Mouse (Mus musculus) small intestine, adult 2 months (tissue): Measurements from ENCODE around the gene Inpp5a. TPM values are rescaled to one million over a fixed set of nuclear protein-coding genes. Genes with fewer than 3 reads are reported as not detected.

Experiments
- H3K27ac ChIP-seq: fragments of 200-500 bp; 2 replicates; pipeline ENCODE4 v1.5.1; 2012; ENCODE audit warnings: low read depth, low read length, control low read depth, inconsistent platforms; ENCODE audit not compliant: insufficient read depth
- H3K27me3 ChIP-seq: fragments of 200-500 bp; 2 replicates; pipeline ENCODE4 v1.6.1; 2012; ENCODE audit warnings: mild to moderate bottlenecking, moderate library complexity, low read length, inconsistent platforms; ENCODE audit not compliant: control insufficient read depth, insufficient read depth
- H3K36me3 ChIP-seq: fragments of 200-500 bp; 2 replicates; pipeline ENCODE4 v1.6.1; 2012; ENCODE audit warnings: mild to moderate bottlenecking, low read length, control low read depth, inconsistent platforms; ENCODE audit not compliant: control insufficient read depth, insufficient read depth
- H3K4me1 ChIP-seq: fragments of 200-500 bp; 2 replicates; pipeline ENCODE4 v1.6.1; 2012; ENCODE audit warnings: low read length, inconsistent platforms, mixed read lengths; ENCODE audit not compliant: control insufficient read depth, insufficient read depth, insufficient read length
- H3K4me3 ChIP-seq: fragments of 200-500 bp; 2 replicates; pipeline ENCODE4 v1.5.1; 2012; ENCODE audit warnings: low read depth, mild to moderate bottlenecking, control low read depth, inconsistent platforms, low read length, moderate library complexity
- CTCF ChIP-seq: fragments of 200-500 bp; IDR thresholded peaks from 2 replicates; pipeline ENCODE4 v1.5.1; 2012; ENCODE audit warnings: low read depth, mild to moderate bottlenecking, control low read depth, inconsistent platforms, low read length, moderate library complexity, mixed read lengths; ENCODE audit not compliant: insufficient replicate concordance, insufficient read length; ENCODE audit errors: extremely low read depth
- POLR2A ChIP-seq: fragments of 200-500 bp; IDR thresholded peaks from 2 replicates; pipeline ENCODE4 v1.6.1; 2012; ENCODE audit warnings: low read depth, mild to moderate bottlenecking, control low read depth, inconsistent platforms, low read length, moderate library complexity
- WGBS: fragments of 180-500 bp; shearing (Covaris S2); methylation state at CpG from one replicate; pipeline ENCODE4 v1.1.7; 2018; 5-methylcytosine and 5-hydroxymethylcytosine counted together
- polyA plus RNA-seq: library from polyadenylated mRNA; depleted of rRNA; stranded (reverse); fragments of >200 nt; gene quantifications from 2 replicates; pipeline ENCODE4 v1.2.3, GENCODE M21; 2012

The Inpp5a gene
- polyA plus RNA-seq, 1 experiment, result 56.6 TPM

- Histone ChIP-seq H3K4me3 (no peak overlapping the region), H3K27me3 (no peaks in the 10 kb centered on the region), H3K36me3 (no peaks in the 10 kb centered on the region), H3K27ac (no peak overlapping the region), H3K4me1 (peaks cover 28% of the 10 kb centered on the region)
- TF ChIP-seq CTCF (no peak), POLR2A (no peak)
- 88% methylated on average over 7 of the region's 7 CpGs for WGBS
Observed at GRCm38 (mm10) chr7:139436951-139437350, 48.0 kb downstream of the Inpp5a start.

- Histone ChIP-seq H3K27ac (no peak overlapping the region), H3K36me3 (no peaks in the 10 kb centered on the region), H3K4me3 (no peak overlapping the region), H3K27me3 (no peaks in the 10 kb centered on the region), H3K4me1 (peaks cover 33% of the 10 kb centered on the region)
- 86% methylated on average over 5 of the region's 5 CpGs for WGBS
- TF ChIP-seq CTCF (no peak), POLR2A (no peak)
Observed at GRCm38 (mm10) chr7:139437471-139437870, 48.6 kb downstream of the Inpp5a start.

GRCm38 (mm10) chr7:139437926-139438600 is 49.2 kb downstream of the Inpp5a start:
- H3K27me3 ChIP-seq, result no peaks in the 10 kb centered on the region
- 65% methylated on average over 9 of the region's 9 CpGs for WGBS
- no peak overlapping the region for H3K27ac ChIP-seq
- peaks cover 34% of the 10 kb centered on the region; the same call in 1 of the 2 replicates for H3K4me1 ChIP-seq
- TF ChIP-seq POLR2A (no peak), CTCF (no peak)
- H3K36me3 ChIP-seq, result no peaks in the 10 kb centered on the region
- no peak overlapping the region for H3K4me3 ChIP-seq

- H3K27ac ChIP-seq, result no peak overlapping the region
- H3K4me1 ChIP-seq, result peaks cover 34% of the 10 kb centered on the region; the same call in 1 of the 2 replicates
- H3K27me3 ChIP-seq, result no peaks in the 10 kb centered on the region
- 90% methylated on average over 4 of the region's 4 CpGs for WGBS
- H3K4me3 ChIP-seq, result no peak overlapping the region
- TF ChIP-seq POLR2A, result no peak
- TF ChIP-seq CTCF, result no peak
- H3K36me3 ChIP-seq, result no peaks in the 10 kb centered on the region
Observed at GRCm38 (mm10) chr7:139438601-139438945, 49.7 kb downstream of the Inpp5a start.

- no peak overlapping the region for H3K27ac ChIP-seq
- peaks cover 34% of the 10 kb centered on the region; the same call in 1 of the 2 replicates for H3K4me1 ChIP-seq
Observed at GRCm38 (mm10) chr7:139439031-139439430, 50.1 kb downstream of the Inpp5a start.

GRCm38 (mm10) chr7:139439922-139440895 is 51.3 kb downstream of the Inpp5a start:
- no peak for TF ChIP-seq POLR2A
- no peak for TF ChIP-seq CTCF
- no peak overlapping the region for H3K4me3 ChIP-seq
- WGBS, result 78% methylated on average over 6 of the region's 6 CpGs
- no peaks in the 10 kb centered on the region for H3K27me3 ChIP-seq
- H3K4me1 ChIP-seq, result peaks cover 31% of the 10 kb centered on the region; the same call in 1 of the 2 replicates
- H3K27ac ChIP-seq, result no peak overlapping the region
- no peaks in the 10 kb centered on the region for H3K36me3 ChIP-seq

More at GRCm38 (mm10) chr7:139439031-139439430, 50.1 kb downstream of the Inpp5a start:
- Histone ChIP-seq H3K4me3 (no peak overlapping the region), H3K27me3 (no peaks in the 10 kb centered on the region), H3K36me3 (no peaks in the 10 kb centered on the region)
- TF ChIP-seq POLR2A (no peak), CTCF (no peak)
- WGBS, result 79% methylated on average over 3 of the region's 3 CpGs

- TF ChIP-seq POLR2A, result no peak
- TF ChIP-seq CTCF, result no peak
- Histone ChIP-seq H3K27me3 (no peaks in the 10 kb centered on the region), H3K36me3 (no peaks in the 10 kb centered on the region), H3K27ac (no peak overlapping the region), H3K4me1 (peaks cover 31% of the 10 kb centered on the region; the same call in 1 of the 2 replicates), H3K4me3 (no peak overlapping the region)
- 37% methylated on average over 5 of the region's 5 CpGs for WGBS
Observed at GRCm38 (mm10) chr7:139441022-139441421, 52.1 kb downstream of the Inpp5a start.
